Mouse (Mus musculus): ENCODE measurements around the gene Calhm6. TPM values are rescaled to one million over a fixed set of nuclear protein-coding genes. Genes with fewer than 3 reads are reported as not detected.

Calhm6 gene
- polyA plus RNA-seq (2015; fragmentation: Nextera tagmentation; extraction: Ambion mirVana), result 0.75 and 0.90 TPM in 2 replicates

- H3K4me1 ChIP-seq, result peaks cover 9% of the 10 kb centered on the region; the same call in 1 of the 2 replicates
- H3K36me3 ChIP-seq, result no peaks in the 10 kb centered on the region
- H3K9ac ChIP-seq, result peak within 1 kb of the TSS; percentile 47
- no peak within 1 kb of the TSS for H3K27ac ChIP-seq
- peak within 1 kb of the TSS; percentile 89 for H3K4me2 ChIP-seq
- no peaks in the 10 kb centered on the region for H3K9me3 ChIP-seq (replicated peaks)
- no peaks in the 10 kb centered on the region for H3K27me3 ChIP-seq
- peak within 1 kb of the TSS; percentile 56 for H3K4me3 ChIP-seq (replicated peaks)
- 16% methylated on average over 44 of the region's 44 CpGs for WGBS
- ATAC-seq (replicated peaks; ENCODE audit: low FRiP score), result peak; percentile 88
These were observed at the start of gene Calhm6 for GRCm38 (mm10) chr10:34127392-34128378. Gene Calhm6 (minus strand): TSS chr10:34127984.

- H3K27ac ChIP-seq, result no peak overlapping the region
- peaks cover 2% of the 10 kb centered on the region; the same call in 1 of the 2 replicates for H3K36me3 ChIP-seq
- no peak overlapping the region for H3K4me3 ChIP-seq (replicated peaks)
- H3K4me2 ChIP-seq, result no peak overlapping the region
- no peak overlapping the region for H3K9ac ChIP-seq
- no peaks in the 10 kb centered on the region for H3K27me3 ChIP-seq
- 39% methylated on average over 8 of the region's 8 CpGs for WGBS
- H3K9me3 ChIP-seq (replicated peaks), result no peaks in the 10 kb centered on the region
- no peak for ATAC-seq (replicated peaks; ENCODE audit: low FRiP score)
- H3K4me1 ChIP-seq, result no peaks in the 10 kb centered on the region
These were observed 48.3 kb upstream of the Calhm6 start for GRCm38 (mm10) chr10:34175870-34176606.

- no peaks in the 10 kb centered on the region for H3K27me3 ChIP-seq
- no peaks in the 10 kb centered on the region for H3K9me3 ChIP-seq (replicated peaks)
- no peak overlapping the region for H3K4me2 ChIP-seq
- H3K27ac ChIP-seq, result no peak overlapping the region
- H3K4me1 ChIP-seq, result no peaks in the 10 kb centered on the region
- no peak overlapping the region for H3K4me3 ChIP-seq (replicated peaks)
- WGBS, result 46% methylated on average over 4 of the region's 4 CpGs
- H3K36me3 ChIP-seq, result no peaks in the 10 kb centered on the region
- ATAC-seq (replicated peaks; ENCODE audit: low FRiP score), result peak; percentile 76; the same call in 1 of the 2 replicates
- no peak overlapping the region for H3K9ac ChIP-seq
These were observed 45.0 kb upstream of the Calhm6 start for GRCm38 (mm10) chr10:34172663-34173282.

GRCm38 (mm10) chr10:34171660-34172059 lies 43.9 kb upstream of the Calhm6 start:
- Histone ChIP-seq H3K27ac (no peak overlapping the region), H3K4me1 (no peaks in the 10 kb centered on the region), H3K36me3 (no peaks in the 10 kb centered on the region), H3K9me3 (replicated peaks) (no peaks in the 10 kb centered on the region), H3K4me2 (no peak overlapping the region), H3K4me3 (replicated peaks) (no peak overlapping the region), H3K9ac (no peak overlapping the region), H3K27me3 (no peaks in the 10 kb centered on the region)
- 85% methylated on average over 4 of the region's 4 CpGs for WGBS
- no peak for ATAC-seq (replicated peaks; ENCODE audit: low FRiP score)

GRCm38 (mm10) chr10:34171191-34171590 lies 43.4 kb upstream of the Calhm6 start:
- H3K27ac ChIP-seq, result no peak overlapping the region
- WGBS, result 88% methylated on average over 3 of the region's 3 CpGs
- no peaks in the 10 kb centered on the region for H3K36me3 ChIP-seq
- no peak overlapping the region for H3K4me3 ChIP-seq (replicated peaks)
- ATAC-seq (replicated peaks; ENCODE audit: low FRiP score), result no peak
- H3K9ac ChIP-seq, result no peak overlapping the region
- H3K9me3 ChIP-seq (replicated peaks), result no peaks in the 10 kb centered on the region
- H3K27me3 ChIP-seq, result no peaks in the 10 kb centered on the region
- no peak overlapping the region for H3K4me2 ChIP-seq
- H3K4me1 ChIP-seq, result no peaks in the 10 kb centered on the region

GRCm38 (mm10) chr10:34166971-34167370 lies 39.2 kb upstream of the Calhm6 start:
- Histone ChIP-seq H3K4me2 (no peak overlapping the region), H3K9me3 (replicated peaks) (no peaks in the 10 kb centered on the region), H3K27ac (no peak overlapping the region), H3K27me3 (no peaks in the 10 kb centered on the region), H3K36me3 (peaks cover 5% of the 10 kb centered on the region; the same call in 1 of the 2 replicates), H3K9ac (no peak overlapping the region), H3K4me1 (no peaks in the 10 kb centered on the region), H3K4me3 (replicated peaks) (no peak overlapping the region)
- WGBS, result 77% methylated on average over 2 of the region's 2 CpGs
- ATAC-seq (replicated peaks; ENCODE audit: low FRiP score), result no peak

- H3K9ac ChIP-seq, result no peak overlapping the region
- H3K9me3 ChIP-seq (replicated peaks), result no peaks in the 10 kb centered on the region
- no peak overlapping the region for H3K4me3 ChIP-seq (replicated peaks)
- no peak overlapping the region for H3K4me2 ChIP-seq
- peak overlapping the region; percentile 48; the same call in 1 of the 2 replicates for H3K27ac ChIP-seq
- 43% methylated on average over 12 of the region's 12 CpGs for WGBS
- peaks cover 13% of the 10 kb centered on the region for H3K36me3 ChIP-seq
- H3K4me1 ChIP-seq, result peaks cover 11% of the 10 kb centered on the region
- H3K27me3 ChIP-seq, result peaks cover 3% of the 10 kb centered on the region; the same call in 1 of the 2 replicates
- peak; percentile 86 for ATAC-seq (replicated peaks; ENCODE audit: low FRiP score)
These were observed 28.2 kb upstream of the Calhm6 start for GRCm38 (mm10) chr10:34155796-34156554.

GRCm38 (mm10) chr10:34151827-34152226 lies 24.0 kb upstream of the Calhm6 start:
- ATAC-seq (replicated peaks; ENCODE audit: low FRiP score), result no peak
- no peaks in the 10 kb centered on the region for H3K9me3 ChIP-seq (replicated peaks)

GRCm38 (mm10) chr10:34150454-34150853 lies 22.7 kb upstream of the Calhm6 start:
- Histone ChIP-seq H3K4me2 (no peak overlapping the region), H3K9ac (no peak overlapping the region), H3K36me3 (peaks cover 7% of the 10 kb centered on the region), H3K4me3 (replicated peaks) (no peak overlapping the region), H3K27ac (peak overlapping the region; percentile 19; the same call in 1 of the 2 replicates), H3K27me3 (peaks cover 3% of the 10 kb centered on the region; the same call in 1 of the 2 replicates), H3K4me1 (peaks cover 6% of the 10 kb centered on the region), H3K9me3 (replicated peaks) (no peaks in the 10 kb centered on the region)
- peak; percentile 52; the same call in 1 of the 2 replicates for ATAC-seq (replicated peaks; ENCODE audit: low FRiP score)
- 16% methylated on average over 6 of the region's 6 CpGs for WGBS

More at GRCm38 (mm10) chr10:34151827-34152226, 24.0 kb upstream of the Calhm6 start:
- WGBS, result 72% methylated on average over 3 of the region's 3 CpGs
- Histone ChIP-seq H3K27ac (no peak overlapping the region), H3K4me1 (peaks cover 17% of the 10 kb centered on the region), H3K4me3 (replicated peaks) (no peak overlapping the region), H3K9ac (no peak overlapping the region), H3K27me3 (peaks cover 3% of the 10 kb centered on the region; the same call in 1 of the 2 replicates), H3K36me3 (peaks cover 7% of the 10 kb centered on the region), H3K4me2 (no peak overlapping the region)

GRCm38 (mm10) chr10:34149772-34150171 lies 22.0 kb upstream of the Calhm6 start:
- Histone ChIP-seq H3K4me3 (replicated peaks) (no peak overlapping the region), H3K9ac (no peak overlapping the region), H3K36me3 (peaks cover 7% of the 10 kb centered on the region), H3K4me2 (no peak overlapping the region), H3K27ac (no peak overlapping the region), H3K27me3 (peaks cover 3% of the 10 kb centered on the region; the same call in 1 of the 2 replicates), H3K9me3 (replicated peaks) (no peaks in the 10 kb centered on the region), H3K4me1 (peaks cover 6% of the 10 kb centered on the region)
- peak; percentile 65 for ATAC-seq (replicated peaks; ENCODE audit: low FRiP score)
- 37% methylated on average over 3 of the region's 3 CpGs for WGBS

- Histone ChIP-seq H3K27ac (no peak overlapping the region), H3K9ac (no peak overlapping the region), H3K4me3 (replicated peaks) (no peak overlapping the region), H3K27me3 (no peaks in the 10 kb centered on the region), H3K4me1 (no peaks in the 10 kb centered on the region), H3K36me3 (no peaks in the 10 kb centered on the region), H3K4me2 (no peak overlapping the region), H3K9me3 (replicated peaks) (no peaks in the 10 kb centered on the region)
- ATAC-seq (replicated peaks; ENCODE audit: low FRiP score), result no peak
- WGBS, result 88% methylated on average over 2 of the region's 2 CpGs
These were observed 13.9 kb upstream of the Calhm6 start for GRCm38 (mm10) chr10:34141693-34142092.
